Mouse (Mus musculus): ENCODE measurements around the gene Ndufs2.

DNA sequence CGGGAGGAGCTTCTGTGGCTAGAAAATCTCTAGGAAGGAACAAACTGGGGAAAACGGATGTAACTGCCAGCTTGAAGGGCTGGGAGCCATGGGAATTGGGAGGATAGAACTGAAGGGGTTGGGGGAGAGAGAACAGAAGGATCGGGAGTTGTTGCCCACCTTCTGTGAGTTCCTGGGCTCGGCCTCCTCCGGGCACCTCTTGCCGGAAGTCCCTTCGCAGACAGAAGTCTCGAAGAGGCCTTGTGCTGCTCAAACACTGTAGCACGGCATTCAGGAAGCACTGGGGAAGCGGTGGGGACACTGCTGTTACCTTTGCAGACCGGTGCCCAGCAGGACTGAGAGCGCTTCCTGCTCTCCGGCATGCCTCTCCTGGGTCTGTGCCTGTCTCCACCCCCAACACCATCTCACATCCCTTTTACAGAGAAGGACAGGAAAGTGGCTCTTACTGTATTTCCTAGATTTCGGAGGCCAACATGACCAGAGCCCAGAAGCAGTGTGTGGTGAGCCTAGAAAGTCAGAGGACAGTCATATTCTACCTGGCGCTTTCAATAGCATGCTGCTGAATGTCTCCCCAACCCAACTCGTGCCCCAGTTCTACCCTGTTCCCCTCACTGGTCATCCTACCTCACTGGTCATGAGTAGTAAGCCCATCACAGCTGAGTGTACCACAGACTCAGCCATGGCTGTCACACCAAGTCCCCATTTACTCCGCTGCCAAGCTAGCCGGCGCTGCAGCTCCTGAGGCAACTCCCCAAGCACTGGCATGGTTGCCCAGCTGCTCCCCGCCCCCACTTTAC is 34.1 kb upstream of the Ndufs2 start:
- no peak for TF ChIP-seq POLR2A (IDR thresholded peaks at IDR 0.05; ENCODE audit: extremely low read depth, insufficient read depth, low read length)
- no peak for TF ChIP-seq CTCF (IDR thresholded peaks at IDR 0.05; ENCODE audit: low read depth, low read length)

All from liver, adult 2 months (tissue).